Mouse (Mus musculus) hindbrain, embryonic 11.5 days (tissue): Measurements from ENCODE around the gene Dda1. TPM values are rescaled to one million over a fixed set of nuclear protein-coding genes. Genes with fewer than 3 reads are reported as not detected.
"Not testable (repeated sequence)": the region's sequence is repeated elsewhere in the genome, so short reads cannot be mapped to it uniquely, and the experiment has no call there.

Experiments used
- ATAC-seq: fragments of 200-750 bp; cut with Nextera tagmentation; 2 replicates; pipeline ENCODE4 v1.8.0; 2017; ENCODE audit warnings: mild to moderate bottlenecking, moderate TSS enrichment, moderate library complexity; ENCODE audit not compliant: low FRiP score
- DNase-seq: peaks from one replicate; pipeline ENCODE4 v3.0.0-alpha.2; 2015; ENCODE audit warnings: low spot score
- H3K27ac ChIP-seq: fragments of 300-500 bp; sonication (generic); 2 replicates; pipeline ENCODE4 v1.5.1; 2014; ENCODE audit warnings: mild to moderate bottlenecking, low read depth, low read length
- H3K27me3 ChIP-seq: fragments of 300-500 bp; sonication (generic); 2 replicates; pipeline ENCODE4 v1.6.1; 2014; ENCODE audit warnings: mild to moderate bottlenecking, low read length, moderate library complexity, mixed read lengths; ENCODE audit not compliant: control insufficient read depth, insufficient read depth
- H3K36me3 ChIP-seq: fragments of 300-500 bp; sonication (generic); 2 replicates; pipeline ENCODE4 v1.6.1; 2014; ENCODE audit warnings: mild to moderate bottlenecking, low read length, moderate library complexity, mixed read lengths; ENCODE audit not compliant: control insufficient read depth, insufficient read depth
- H3K4me1 ChIP-seq: fragments of 300-500 bp; sonication (generic); replicated peaks from 2 replicates; pipeline ENCODE4 v1.6.1; 2014; ENCODE audit warnings: low read length, mixed read lengths; ENCODE audit not compliant: control insufficient read depth, insufficient read depth
- H3K4me2 ChIP-seq: fragments of 300-500 bp; sonication (generic); replicated peaks from 2 replicates; pipeline ENCODE4 v1.6.1; 2014; ENCODE audit warnings: mild to moderate bottlenecking, low read depth, low read length
- H3K4me3 ChIP-seq: fragments of 300-500 bp; sonication (generic); 2 replicates; pipeline ENCODE4 v1.5.1; 2014; ENCODE audit warnings: low read depth, low read length
- H3K9ac ChIP-seq: fragments of 300-500 bp; sonication (generic); 2 replicates; pipeline ENCODE4 v1.6.1; 2014; ENCODE audit warnings: low read depth, low read length
- H3K9me3 ChIP-seq: fragments of 300-500 bp; sonication (generic); 2 replicates; pipeline ENCODE4 v1.6.1; 2016; ENCODE audit warnings: low read length; ENCODE audit not compliant: control insufficient read depth
- WGBS: fragments of 180-500 bp; shearing (Covaris S2); extraction: QIAGEN DNeasy Blood & Tissue Kit; methylation state at CpG from one replicate; pipeline ENCODE4 v1.1.7; 2014; 5-methylcytosine and 5-hydroxymethylcytosine counted together
- polyA plus RNA-seq: library from polyadenylated mRNA; unstranded; fragments of >200 nt; fragmentation: Nextera tagmentation; extraction: Ambion mirVana; gene quantifications from 2 replicates; pipeline ENCODE4 v1.2.1, GENCODE M21; 2014

Gene Dda1
- 143 and 155 TPM in 2 replicates for polyA plus RNA-seq

- ATAC-seq, result peak; percentile 88
- no peaks in the 10 kb centered on the region for H3K27me3 ChIP-seq
- H3K27ac ChIP-seq, result peak within 1 kb of the TSS; percentile 71
- DNase-seq, result peak; percentile 98
- H3K36me3 ChIP-seq, result peaks cover 4% of the 10 kb centered on the region; the same call in 1 of the 2 replicates
- H3K9me3 ChIP-seq, result no peaks in the 10 kb centered on the region
- under 1% methylated on average over 44 of the region's 52 CpGs for WGBS
- peak within 1 kb of the TSS; percentile 63 for H3K4me2 ChIP-seq
- peaks cover 9% of the 10 kb centered on the region for H3K4me1 ChIP-seq
- H3K9ac ChIP-seq, result peak within 1 kb of the TSS; percentile 75
- peak within 1 kb of the TSS; percentile 84 for H3K4me3 ChIP-seq
These were observed at the start of gene Dda1 for GRCm38 (mm10) chr8:71468916-71469315. Gene Dda1, plus strand, starts transcription at chr8:71469199.

GRCm38 (mm10) chr8:71422121-71422520, 46.9 kb upstream of the Dda1 start:
- no peak overlapping the region for H3K4me3 ChIP-seq
- H3K27ac ChIP-seq, result no peak overlapping the region
- ATAC-seq, result no peak

GRCm38 (mm10) chr8:71432935-71433334, 36.1 kb upstream of the Dda1 start:
- H3K27me3 ChIP-seq, H3K4me1 ChIP-seq, H3K9me3 ChIP-seq, H3K27ac ChIP-seq, ATAC-seq, H3K36me3 ChIP-seq, H3K4me2 ChIP-seq, DNase-seq, H3K9ac ChIP-seq, H3K4me3 ChIP-seq: not testable (repeated sequence)
- 79% methylated on average over 1 of the region's 1 CpGs for WGBS

More at GRCm38 (mm10) chr8:71422121-71422520, 46.9 kb upstream of the Dda1 start:
- no peak overlapping the region for H3K4me2 ChIP-seq
- H3K36me3 ChIP-seq, result no peaks in the 10 kb centered on the region
- no peaks in the 10 kb centered on the region for H3K9me3 ChIP-seq
- H3K27me3 ChIP-seq, result no peaks in the 10 kb centered on the region
- no peak overlapping the region for H3K9ac ChIP-seq
- H3K4me1 ChIP-seq, result no peaks in the 10 kb centered on the region
- DNase-seq, result no peak

GRCm38 (mm10) chr8:71437041-71437440, 32.0 kb upstream of the Dda1 start:
- ATAC-seq (no peak), DNase-seq (no peak)
- no peaks in the 10 kb centered on the region for H3K9me3 ChIP-seq
- no peak overlapping the region for H3K27ac ChIP-seq
- H3K4me1 ChIP-seq, result no peaks in the 10 kb centered on the region
- H3K36me3 ChIP-seq, result no peaks in the 10 kb centered on the region
- no peaks in the 10 kb centered on the region for H3K27me3 ChIP-seq
- H3K4me3 ChIP-seq, result no peak overlapping the region
- H3K9ac ChIP-seq, result no peak overlapping the region
- WGBS, result 63% methylated on average over 3 of the region's 3 CpGs
- H3K4me2 ChIP-seq, result no peak overlapping the region

- ATAC-seq (no peak), DNase-seq (peak; percentile 81)
- no peak overlapping the region for H3K4me2 ChIP-seq
- no peaks in the 10 kb centered on the region for H3K27me3 ChIP-seq
- H3K9ac ChIP-seq, result no peak overlapping the region
- H3K27ac ChIP-seq, result no peak overlapping the region
- H3K4me3 ChIP-seq, result no peak overlapping the region
- no peaks in the 10 kb centered on the region for H3K4me1 ChIP-seq
- H3K36me3 ChIP-seq, result no peaks in the 10 kb centered on the region
- WGBS, result 2% methylated on average over 7 of the region's 7 CpGs
- no peaks in the 10 kb centered on the region for H3K9me3 ChIP-seq
These were observed 27.6 kb upstream of the Dda1 start for GRCm38 (mm10) chr8:71441404-71441803.

- H3K4me3 ChIP-seq, result no peak overlapping the region
- no peak overlapping the region for H3K9ac ChIP-seq
- H3K27me3 ChIP-seq, result no peaks in the 10 kb centered on the region
- no peaks in the 10 kb centered on the region for H3K4me1 ChIP-seq
- 86% methylated on average over 7 of the region's 7 CpGs for WGBS
- DNase-seq (no peak), ATAC-seq (no peak)
- H3K36me3 ChIP-seq, result no peaks in the 10 kb centered on the region
- H3K27ac ChIP-seq, result no peak overlapping the region
- no peaks in the 10 kb centered on the region for H3K9me3 ChIP-seq
- no peak overlapping the region for H3K4me2 ChIP-seq
These were observed 23.9 kb upstream of the Dda1 start for GRCm38 (mm10) chr8:71445096-71445495.

- H3K27me3 ChIP-seq, result no peaks in the 10 kb centered on the region
- DNase-seq (no peak), ATAC-seq (no peak)
- H3K4me3 ChIP-seq, result no peak overlapping the region
- H3K9me3 ChIP-seq, result no peaks in the 10 kb centered on the region
- no peak overlapping the region for H3K9ac ChIP-seq
- H3K27ac ChIP-seq, result no peak overlapping the region
- H3K4me1 ChIP-seq, result no peaks in the 10 kb centered on the region
- WGBS, result 67% methylated on average over 4 of the region's 4 CpGs
- no peak overlapping the region for H3K4me2 ChIP-seq
- no peaks in the 10 kb centered on the region for H3K36me3 ChIP-seq
These were observed 17.7 kb upstream of the Dda1 start for GRCm38 (mm10) chr8:71451337-71451736.

- Histone ChIP-seq H3K9me3 (no peaks in the 10 kb centered on the region), H3K4me3 (no peak overlapping the region), H3K36me3 (no peaks in the 10 kb centered on the region), H3K9ac (no peak overlapping the region), H3K4me2 (no peak overlapping the region), H3K27ac (no peak overlapping the region), H3K27me3 (no peaks in the 10 kb centered on the region), H3K4me1 (no peaks in the 10 kb centered on the region)
- DNase-seq (no peak), ATAC-seq (no peak)
- WGBS, result 49% methylated on average over 11 of the region's 11 CpGs
These were observed 17.2 kb upstream of the Dda1 start for GRCm38 (mm10) chr8:71451777-71452176.

- H3K27ac ChIP-seq, result no peak overlapping the region
- no peak overlapping the region for H3K9ac ChIP-seq
- ATAC-seq (no peak), DNase-seq (no peak)
- WGBS, result 82% methylated on average over 2 of the region's 2 CpGs
- no peak overlapping the region for H3K4me2 ChIP-seq
- H3K9me3 ChIP-seq, result no peaks in the 10 kb centered on the region
- H3K36me3 ChIP-seq, result no peaks in the 10 kb centered on the region
- no peak overlapping the region for H3K4me3 ChIP-seq
- H3K27me3 ChIP-seq, result no peaks in the 10 kb centered on the region
- H3K4me1 ChIP-seq, result no peaks in the 10 kb centered on the region
These were observed 16.3 kb upstream of the Dda1 start for GRCm38 (mm10) chr8:71452669-71453068.
